Mouse (Mus musculus) cerebellum, adult 2 months (tissue): ENCODE measurements at regions not wholly inside any gene's neighbourhood (a gene's known extent, or its start where the extent isn't known, plus 50 kb on each side); places are given as distances from the start of the nearest gene placed in this dataset.
A peak's percentile ranks its signal among the peaks of the same experiment; 100 is the strongest.

Experiments used
- DNase-seq, 2 experiments: peaks; one replicate each; pipeline ENCODE4 v3.0.0; 2021
- H3K27ac ChIP-seq: fragments of 200-500 bp; 2 replicates; pipeline ENCODE4 v1.5.1; 2012; ENCODE audit warnings: low read length, control low read depth, inconsistent platforms; ENCODE audit not compliant: insufficient read depth
- H3K27me3 ChIP-seq: fragments of 200-500 bp; 2 replicates; pipeline ENCODE4 v1.6.1; 2012; ENCODE audit warnings: inconsistent platforms, mild to moderate bottlenecking, low read length, moderate library complexity; ENCODE audit not compliant: control insufficient read depth, insufficient read depth
- H3K4me1 ChIP-seq: fragments of 200-500 bp; 2 replicates; pipeline ENCODE4 v1.6.1; 2011; ENCODE audit warnings: low read length; ENCODE audit not compliant: control insufficient read depth, insufficient read depth
- H3K4me3 ChIP-seq: fragments of 200-500 bp; replicated peaks from 2 replicates; pipeline ENCODE3; 2011; ENCODE audit warnings: mild to moderate bottlenecking, low read depth, low read length, control low read depth; ENCODE audit not compliant: insufficient read depth
- CTCF ChIP-seq: fragments of 200-500 bp; IDR thresholded peaks from 2 replicates; pipeline ENCODE4 v1.5.1; 2011; ENCODE audit warnings: low read depth, mild to moderate bottlenecking, control low read depth, low read length, moderate library complexity, borderline replicate concordance; ENCODE audit not compliant: insufficient read depth
- POLR2A ChIP-seq: fragments of 200-500 bp; IDR thresholded peaks from 2 replicates; pipeline ENCODE4 v1.6.1; 2011; ENCODE audit warnings: low read length, control low read depth, borderline replicate concordance; ENCODE audit not compliant: insufficient read depth
- WGBS: fragments of 180-500 bp; shearing (Covaris S2); methylation state at CpG from one replicate; pipeline ENCODE4 v1.1.7; 2018; 5-methylcytosine and 5-hydroxymethylcytosine counted together

GRCm38 (mm10) chr14:24586133-24586908, 99.4 kb downstream of the Rps24 start:
- TF ChIP-seq CTCF (peak; percentile 20; the same call in 1 of the 2 replicates), POLR2A (no peak)
- WGBS, result 75% methylated on average over 7 of the region's 7 CpGs
- Histone ChIP-seq H3K27me3 (no peaks in the 10 kb centered on the region), H3K27ac (no peak overlapping the region), H3K4me1 (no peaks in the 10 kb centered on the region), H3K4me3 (no peak overlapping the region)
- no peak for DNase-seq

GRCm38 (mm10) chr14:24586982-24587672, 100.2 kb downstream of the Rps24 start:
- WGBS, result 86% methylated on average over 12 of the region's 12 CpGs
- Histone ChIP-seq H3K27me3 (no peaks in the 10 kb centered on the region), H3K4me3 (no peak overlapping the region), H3K27ac (no peak overlapping the region), H3K4me1 (no peaks in the 10 kb centered on the region)
- DNase-seq, result no peak
- TF ChIP-seq POLR2A (no peak), CTCF (no peak)

GRCm38 (mm10) chr14:24588041-24588440, 101.1 kb downstream of the Rps24 start:
- WGBS, result 31% methylated on average over 3 of the region's 3 CpGs
- no peak for TF ChIP-seq CTCF
- TF ChIP-seq POLR2A, result no peak

GRCm38 (mm10) chr14:24606444-24607173, 119.7 kb downstream of the Rps24 start:
- H3K4me1 ChIP-seq, result peaks cover 16% of the 10 kb centered on the region
- TF ChIP-seq CTCF (no peak), POLR2A (no peak)
- peak; percentile 38 to 50 for DNase-seq
- H3K4me3 ChIP-seq, result no peak overlapping the region
- WGBS, result 22% methylated on average over 14 of the region's 14 CpGs
- H3K27ac ChIP-seq, result no peak overlapping the region
- H3K27me3 ChIP-seq, result no peaks in the 10 kb centered on the region

More at GRCm38 (mm10) chr14:24588041-24588440, 101.1 kb downstream of the Rps24 start:
- no peaks in the 10 kb centered on the region for H3K27me3 ChIP-seq
- no peak overlapping the region for H3K4me3 ChIP-seq
- no peaks in the 10 kb centered on the region for H3K4me1 ChIP-seq
- H3K27ac ChIP-seq, result no peak overlapping the region
- DNase-seq, result no peak

GRCm38 (mm10) chr14:24608356-24608755, 121.4 kb downstream of the Rps24 start:
- WGBS, result 26% methylated on average over 1 of the region's 1 CpGs
- Histone ChIP-seq H3K27me3 (no peaks in the 10 kb centered on the region), H3K4me1 (peaks cover 18% of the 10 kb centered on the region), H3K4me3 (no peak overlapping the region), H3K27ac (peak overlapping the region; percentile 57; the same call in 1 of the 2 replicates)
- TF ChIP-seq POLR2A, result no peak
- TF ChIP-seq CTCF, result no peak
- DNase-seq, result peak; percentile 77 to 88

GRCm38 (mm10) chr14:24612254-24612995, 125.5 kb downstream of the Rps24 start:
- Histone ChIP-seq H3K4me3 (no peak overlapping the region), H3K27me3 (no peaks in the 10 kb centered on the region), H3K27ac (peak overlapping the region; percentile 8; the same call in 1 of the 2 replicates), H3K4me1 (peaks cover 24% of the 10 kb centered on the region)
- 2% methylated on average over 4 of the region's 4 CpGs for WGBS
- peak; percentile 67 to 82 for DNase-seq
- TF ChIP-seq CTCF (no peak), POLR2A (no peak)

GRCm38 (mm10) chr14:24615776-24616175, 128.9 kb downstream of the Rps24 start:
- Histone ChIP-seq H3K4me1 (peaks cover 19% of the 10 kb centered on the region), H3K27ac (no peak overlapping the region), H3K27me3 (no peaks in the 10 kb centered on the region), H3K4me3 (no peak overlapping the region)
- DNase-seq, result no peak
- 90% methylated on average over 3 of the region's 3 CpGs for WGBS
- TF ChIP-seq CTCF (no peak), POLR2A (no peak)
